Mouse (Mus musculus) midbrain, postnatal 0 days (tissue): Measurements from ENCODE around the gene Dusp13. TPM values are rescaled to one million over a fixed set of nuclear protein-coding genes. Genes with fewer than 3 reads are reported as not detected.

Experiments
- ATAC-seq: fragments of 200-750 bp; cut with Nextera tagmentation; 2 replicates; pipeline ENCODE4 v1.8.0; 2017; ENCODE audit warnings: moderate number of reproducible peaks, mild to moderate bottlenecking, moderate TSS enrichment, moderate library complexity; ENCODE audit not compliant: low FRiP score
- DNase-seq: peaks from one replicate; pipeline ENCODE4 v3.0.0-alpha.2; 2015; ENCODE audit warnings: low spot score
- H3K27ac ChIP-seq: fragments of 300-500 bp; sonication (generic); 2 replicates; pipeline ENCODE4 v1.5.1; 2014; ENCODE audit warnings: low read depth, mild to moderate bottlenecking, low read length, mixed read lengths
- H3K27me3 ChIP-seq: fragments of 300-500 bp; sonication (generic); 2 replicates; pipeline ENCODE4 v1.6.1; 2014; ENCODE audit warnings: low read length, control low read depth, mixed read lengths; ENCODE audit not compliant: insufficient read depth
- H3K36me3 ChIP-seq: fragments of 300-500 bp; sonication (generic); 2 replicates; pipeline ENCODE4 v1.6.1; 2014; ENCODE audit warnings: low read length, control low read depth, mixed read lengths; ENCODE audit not compliant: insufficient read depth
- H3K4me1 ChIP-seq: fragments of 300-500 bp; sonication (generic); 2 replicates; pipeline ENCODE4 v1.6.1; 2014; ENCODE audit warnings: mild to moderate bottlenecking, control low read depth, antibody characterized with exemption, low read length, mixed read lengths; ENCODE audit not compliant: insufficient read depth
- H3K4me2 ChIP-seq: fragments of 300-500 bp; sonication (generic); 2 replicates; pipeline ENCODE4 v1.6.1; 2014; ENCODE audit warnings: low read depth, mild to moderate bottlenecking, low read length, mixed read lengths; ENCODE audit not compliant: poor library complexity, severe bottlenecking
- H3K4me3 ChIP-seq: fragments of 300-500 bp; sonication (generic); 2 replicates; pipeline ENCODE4 v1.5.1; 2014; ENCODE audit warnings: low read depth, mild to moderate bottlenecking, low read length, moderate library complexity
- H3K9ac ChIP-seq: fragments of 300-500 bp; sonication (generic); replicated peaks from 2 replicates; pipeline ENCODE4 v1.6.1; 2014; ENCODE audit warnings: mild to moderate bottlenecking, low read length, moderate library complexity, mixed read lengths; ENCODE audit not compliant: poor library complexity, severe bottlenecking
- H3K9me3 ChIP-seq: fragments of 300-500 bp; sonication (generic); 2 replicates; pipeline ENCODE4 v1.6.1; 2016; ENCODE audit warnings: low read length, control low read depth
- CTCF ChIP-seq: IDR thresholded peaks from 2 replicates; pipeline ENCODE4 v1.5.1; 2016; ENCODE audit warnings: antibody characterized with exemption, mild to moderate bottlenecking
- WGBS: fragments of 180-500 bp; shearing (Covaris S2); extraction: QIAGEN DNeasy Blood & Tissue Kit; methylation state at CpG from one replicate; pipeline ENCODE4 v1.1.7; 2014; 5-methylcytosine and 5-hydroxymethylcytosine counted together
- polyA plus RNA-seq: library from polyadenylated mRNA; unstranded; fragments of >200 nt; fragmentation: Nextera tagmentation; extraction: Ambion mirVana; gene quantifications from 2 replicates; pipeline ENCODE4 v1.2.1, GENCODE M21; 2015
- total RNA-seq: library from RNA; depleted of rRNA; stranded (reverse); fragments of >200 nt; gene quantifications from 2 replicates; pipeline ENCODE4 v1.2.3, GENCODE M21; 2014

Gene Dusp13
- total and polyA plus RNA-seq, 2 experiments from 2014 or later = not detected

- H3K9ac ChIP-seq = no peak overlapping the region
- H3K27me3 ChIP-seq = 0 out of 2 replicates have a peak, but pooled peaks cover 3% of the 10 kb centered on the region
- no peak overlapping the region for H3K4me2 ChIP-seq
- no peaks in the 10 kb centered on the region for H3K4me1 ChIP-seq
- DNase-seq = no peak
- H3K9me3 ChIP-seq = no peaks in the 10 kb centered on the region
- H3K36me3 ChIP-seq = no peaks in the 10 kb centered on the region
- 86% methylated on average over 5 of the region's 5 CpGs for WGBS
- H3K27ac ChIP-seq = no peak overlapping the region
- TF ChIP-seq CTCF = no peak
- no peak overlapping the region for H3K4me3 ChIP-seq
- no peak for ATAC-seq
These were observed 5.8 kb downstream of the Dusp13 start for GRCm38 (mm10) chr14:21745149-21745548.

GRCm38 (mm10) chr14:21744169-21744568 lies 6.8 kb downstream of the Dusp13 start:
- Histone ChIP-seq H3K27ac (no peak overlapping the region), H3K9ac (no peak overlapping the region), H3K9me3 (no peaks in the 10 kb centered on the region), H3K36me3 (no peaks in the 10 kb centered on the region), H3K4me3 (no peak overlapping the region), H3K27me3 (0 out of 2 replicates have a peak, but pooled peaks cover 3% of the 10 kb centered on the region), H3K4me2 (no peak overlapping the region), H3K4me1 (no peaks in the 10 kb centered on the region)
- 95% methylated on average over 1 of the region's 1 CpGs for WGBS
- DNase-seq = no peak
- ATAC-seq = no peak
- no peak for TF ChIP-seq CTCF

GRCm38 (mm10) chr14:21742441-21742840 lies 8.5 kb downstream of the Dusp13 start:
- TF ChIP-seq CTCF = no peak
- H3K27me3 ChIP-seq = 0 out of 2 replicates have a peak, but pooled peaks cover 3% of the 10 kb centered on the region
- 92% methylated on average over 4 of the region's 4 CpGs for WGBS
- H3K4me1 ChIP-seq = no peaks in the 10 kb centered on the region
- ATAC-seq (no peak), DNase-seq (no peak)
- H3K9me3 ChIP-seq = no peaks in the 10 kb centered on the region
- no peak overlapping the region for H3K9ac ChIP-seq
- no peak overlapping the region for H3K4me3 ChIP-seq
- H3K27ac ChIP-seq = no peak overlapping the region
- no peaks in the 10 kb centered on the region for H3K36me3 ChIP-seq
- H3K4me2 ChIP-seq = no peak overlapping the region

- Histone ChIP-seq H3K27me3 (0 out of 2 replicates have a peak, but pooled peaks cover 3% of the 10 kb centered on the region), H3K9me3 (no peaks in the 10 kb centered on the region), H3K4me1 (no peaks in the 10 kb centered on the region), H3K9ac (no peak overlapping the region), H3K36me3 (no peaks in the 10 kb centered on the region), H3K27ac (no peak overlapping the region), H3K4me3 (no peak overlapping the region), H3K4me2 (no peak overlapping the region)
- peak; percentile 78 for ATAC-seq
- WGBS = 6% methylated on average over 4 of the region's 4 CpGs
- peak; percentile 86 for DNase-seq
- TF ChIP-seq CTCF = peak; percentile 99
These were observed 9.2 kb downstream of the Dusp13 start for GRCm38 (mm10) chr14:21741786-21742185.

- 95% methylated on average over 2 of the region's 3 CpGs for WGBS
- H3K9ac ChIP-seq = no peak overlapping the region
- 0 out of 2 replicates have a peak, but pooled peaks cover 3% of the 10 kb centered on the region for H3K27me3 ChIP-seq
- H3K36me3 ChIP-seq = no peaks in the 10 kb centered on the region
- no peak overlapping the region for H3K4me3 ChIP-seq
- H3K9me3 ChIP-seq = no peaks in the 10 kb centered on the region
- ATAC-seq = no peak
- H3K27ac ChIP-seq = no peak overlapping the region
- no peaks in the 10 kb centered on the region for H3K4me1 ChIP-seq
- no peak for TF ChIP-seq CTCF
- DNase-seq = no peak
- no peak overlapping the region for H3K4me2 ChIP-seq
These were observed 9.7 kb downstream of the Dusp13 start for GRCm38 (mm10) chr14:21741314-21741713.

GRCm38 (mm10) chr14:21740345-21740744 lies 10.6 kb downstream of the Dusp13 start:
- 94% methylated on average over 7 of the region's 7 CpGs for WGBS
- H3K9me3 ChIP-seq = no peaks in the 10 kb centered on the region
- no peak for ATAC-seq

More at GRCm38 (mm10) chr14:21740345-21740744, 10.6 kb downstream of the Dusp13 start:
- H3K4me2 ChIP-seq = no peak overlapping the region
- TF ChIP-seq CTCF = no peak
- DNase-seq = no peak
- H3K9ac ChIP-seq = no peak overlapping the region
- H3K4me1 ChIP-seq = no peaks in the 10 kb centered on the region
- no peak overlapping the region for H3K27ac ChIP-seq
- H3K4me3 ChIP-seq = no peak overlapping the region
- 0 out of 2 replicates have a peak, but pooled peaks cover 3% of the 10 kb centered on the region for H3K27me3 ChIP-seq
- no peaks in the 10 kb centered on the region for H3K36me3 ChIP-seq
